Mouse (Mus musculus): ENCODE data around the gene Lrrfip1.

The Lrrfip1 gene

DNA sequence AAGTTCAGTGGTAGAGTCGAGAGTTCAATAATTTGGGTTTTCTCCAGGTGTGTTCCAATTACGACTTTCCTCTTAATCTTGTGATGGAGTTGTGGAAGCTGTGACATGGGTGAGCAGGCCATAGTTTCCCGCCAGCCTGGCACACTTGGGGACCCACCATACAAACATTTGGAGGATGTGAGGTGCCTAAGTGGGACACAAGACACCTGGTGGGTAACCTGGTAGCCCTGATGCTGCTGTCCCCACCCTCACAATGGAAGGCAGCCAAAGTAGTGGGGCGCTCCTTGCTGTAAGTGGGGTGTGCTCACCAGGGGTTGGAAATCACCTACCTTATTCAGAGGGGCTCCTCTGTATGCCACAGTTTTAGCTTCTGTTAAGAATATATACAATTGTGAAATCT lies 114.1 kb downstream of the Lrrfip1 start:
- DNase-seq (ENCODE audit: extremely low spot score, low read depth, low spot score) = no peak

GRCm38 (mm10) chr1:91122121-91122520 lies 123.6 kb downstream of the Lrrfip1 start:
- DNase-seq (ENCODE audit: extremely low spot score, low read depth, low spot score) = no peak

- DNase-seq (ENCODE audit: extremely low spot score, low read depth, low spot score) = no peak
Observed at GRCm38 (mm10) chr1:91123004-91123403, 124.5 kb downstream of the Lrrfip1 start.

GRCm38 (mm10) chr1:91123466-91123865 lies 124.9 kb downstream of the Lrrfip1 start:
- DNase-seq (ENCODE audit: extremely low spot score, low read depth, low spot score) = no peak

GRCm38 (mm10) chr1:91128849-91129248 lies 130.3 kb downstream of the Lrrfip1 start:
- DNase-seq (ENCODE audit: extremely low spot score, low read depth, low spot score) = no peak

GRCm38 (mm10) chr1:91137036-91137435 lies 138.5 kb downstream of the Lrrfip1 start:
- no peak for DNase-seq (ENCODE audit: extremely low spot score, low read depth, low spot score)

DNA sequence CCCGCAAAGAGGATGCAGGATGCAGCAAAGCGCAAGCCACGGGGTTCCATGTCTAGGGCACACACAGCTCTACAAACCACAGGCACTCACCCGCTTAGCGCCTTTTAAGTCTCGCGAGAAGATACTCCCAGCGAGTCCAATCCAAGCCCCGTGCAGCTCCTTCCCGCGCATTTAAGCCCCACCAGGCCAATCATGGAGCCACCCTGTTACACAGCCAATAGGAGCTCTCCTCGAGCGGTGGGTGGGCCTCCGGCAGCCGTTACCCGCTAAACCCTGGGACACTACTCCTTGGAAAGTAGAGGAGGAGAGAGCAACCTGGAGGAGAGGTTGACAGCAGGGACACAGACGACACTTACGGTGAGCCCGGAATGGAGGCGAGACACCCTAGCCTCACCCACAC lies 146.3 kb downstream of the Lrrfip1 start, which contains the start of gene Rbm44:
Gene Rbm44, plus strand, starts transcription at position 277 of the 400 bp plus-strand sequence.
- DNase-seq (ENCODE audit: extremely low spot score, low read depth, low spot score) = no peak

- no peak for DNase-seq (ENCODE audit: extremely low spot score, low read depth, low spot score)
Observed at GRCm38 (mm10) chr1:91151509-91151908, 153.0 kb downstream of the Lrrfip1 start.

GRCm38 (mm10) chr1:91166798-91167197 lies 168.3 kb downstream of the Lrrfip1 start:
- DNase-seq (ENCODE audit: extremely low spot score, low read depth, low spot score) = no peak

GRCm38 (mm10) chr1:91169157-91169556 lies 170.6 kb downstream of the Lrrfip1 start:
- DNase-seq (ENCODE audit: extremely low spot score, low read depth, low spot score) = no peak

GRCm38 (mm10) chr1:91174796-91175195 lies 176.3 kb downstream of the Lrrfip1 start:
- DNase-seq (ENCODE audit: extremely low spot score, low read depth, low spot score) = no peak

- no peak for DNase-seq (ENCODE audit: extremely low spot score, low read depth, low spot score)
Observed at GRCm38 (mm10) chr1:91176026-91176425, 177.5 kb downstream of the Lrrfip1 start.

GRCm38 (mm10) chr1:91176871-91177270 lies 178.3 kb downstream of the Lrrfip1 start:
- DNase-seq (ENCODE audit: extremely low spot score, low read depth, low spot score) = no peak
